Mouse (Mus musculus): ENCODE measurements around the gene Exph5.

DNA sequence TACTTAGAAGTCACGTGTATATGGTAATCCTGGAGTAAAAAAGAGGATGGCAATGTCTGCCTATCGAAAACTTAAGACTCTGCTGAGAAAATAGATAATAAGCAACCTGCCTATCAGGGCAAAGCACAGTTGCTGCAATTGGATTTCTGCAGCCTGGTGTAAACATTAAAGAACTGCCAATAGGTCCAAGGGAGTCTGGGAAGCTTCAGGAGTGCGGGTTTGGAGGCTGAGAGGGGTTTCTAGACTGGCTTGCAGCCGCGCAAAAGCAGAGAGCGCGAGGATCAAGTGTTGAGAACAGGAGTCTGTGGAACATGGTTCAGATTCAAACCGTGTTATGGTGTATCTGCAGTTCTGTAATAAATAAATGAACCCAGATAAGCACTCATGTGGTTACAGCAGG is 83.4 kb downstream of the Exph5 start:
- TF ChIP-seq CTCF (IDR thresholded peaks at IDR 0.05; ENCODE audit: low read depth, low read length), result no peak
- TF ChIP-seq POLR2A (IDR thresholded peaks at IDR 0.05; ENCODE audit: extremely low read depth, insufficient read depth, low read length), result no peak

Measured in liver, adult 2 months (tissue).